Mouse (Mus musculus) Patski (cell line): ENCODE measurements around the gene Kif14. TPM values are rescaled to one million over a fixed set of nuclear protein-coding genes. Genes with fewer than 3 reads are reported as not detected.
"Not testable (repeated sequence)": the region's sequence is repeated elsewhere in the genome, so short reads cannot be mapped to it uniquely, and the experiment has no call there.

Source experiments
- ATAC-seq: fragments of 100-300 bp; one replicate; pipeline ENCODE4 v1.8.0; 2021
- CTCF ChIA-PET: fragments of 350-600 bp; sonication (Branson Sonifier 250); formaldehyde crosslinking; loops from one replicate; lab custom pipeline; 2022; ENCODE audit warnings: inconsistent platforms; lab: Charles Lee
- POLR2A ChIA-PET: fragments of 350-600 bp; sonication (Branson Sonifier 250); formaldehyde crosslinking; loops from one replicate; lab custom pipeline; 2022; ENCODE audit warnings: antibody characterized with exemption, inconsistent platforms; lab: Charles Lee
- DNase-seq: peaks from one replicate; pipeline ENCODE4 v3.0.0-alpha.2; 2011; ENCODE audit warnings: low read depth, low spot score
- H3K27me3 ChIP-seq: fragments of 371-371 bp; one replicate; pipeline ENCODE4 v1.5.1; 2021
- CTCF ChIP-seq: fragments of 100-300 bp; IDR thresholded peaks from one replicate; pipeline ENCODE4 v1.5.1; 2021
- in situ Hi-C: fragments of 300-500 bp; cut with MboI; formaldehyde crosslinking; loops from 3 replicates; pipeline ENCODE4 v1.11.1; 2018; ENCODE audit warnings: low pct_unique_long_range_greater_than_20kb, mixed read lengths
- polyA plus RNA-seq: library from polyadenylated mRNA; unstranded; gene quantifications from one replicate; pipeline ENCODE4 v1.2.3, GENCODE M21; 2021

Kif14 gene
- polyA plus RNA-seq, 1 experiment from 2014 or later: 5.6 TPM

DNA sequence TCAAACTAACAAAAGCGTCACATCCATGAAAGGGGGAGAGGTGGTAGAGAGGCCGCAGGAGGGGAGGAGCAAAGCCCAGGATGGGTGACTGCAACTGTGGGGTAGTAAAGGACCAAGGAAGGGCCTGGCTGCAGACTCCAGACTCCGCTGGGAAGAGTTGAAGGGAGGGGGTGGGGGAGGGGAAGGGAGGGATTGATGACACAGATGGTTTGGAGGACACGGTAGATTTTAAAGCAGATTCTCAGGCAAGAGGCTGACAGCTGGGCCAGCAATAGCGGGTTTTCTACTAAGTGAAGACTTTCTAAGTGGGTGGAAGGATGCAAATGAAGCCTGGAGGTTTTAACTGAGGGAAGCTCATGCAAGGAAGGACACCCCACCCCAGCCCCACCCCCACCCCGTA, 4.3 kb downstream of the Kif14 start:
- in situ Hi-C loops: no loop called here
- POLR2A ChIA-PET: no interaction called here
- DNase-seq (no peak), ATAC-seq (no peak)
- CTCF ChIA-PET: no interaction called here
- no peak for TF ChIP-seq CTCF
- no peaks in the 10 kb centered on the region for H3K27me3 ChIP-seq

DNA sequence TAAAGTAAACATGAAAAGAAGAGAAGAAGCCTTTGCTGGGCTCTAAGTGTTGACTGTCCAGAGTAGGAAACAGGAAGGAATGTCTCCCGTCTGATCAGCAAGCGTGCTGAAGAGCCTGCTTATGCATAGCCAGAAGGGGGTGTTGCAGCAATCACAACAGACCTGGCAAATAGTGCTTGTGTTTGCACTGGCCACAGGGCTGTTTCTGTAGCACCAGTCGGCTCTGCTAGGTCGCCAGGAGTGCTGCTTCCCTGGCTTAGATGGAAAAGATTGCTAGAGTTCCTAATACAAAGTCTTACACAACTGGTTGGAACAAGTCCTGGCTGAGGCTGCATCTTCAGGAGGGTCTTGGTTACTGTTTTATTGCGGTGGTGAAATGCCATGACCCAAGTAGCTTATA, 25.5 kb downstream of the Kif14 start:
- no peak for TF ChIP-seq CTCF
- CTCF ChIA-PET: interaction anchor here (1.0 to 1.3 kb wide), 2 partner anchors 12 to 37 kb away, joined by 3 read pairs; no protein-coding TSS in a partner anchor
- H3K27me3 ChIP-seq: no peaks in the 10 kb centered on the region
- DNase-seq (no peak), ATAC-seq (no peak)
- POLR2A ChIA-PET: no interaction called here
- in situ Hi-C loops: no loop called here

DNA sequence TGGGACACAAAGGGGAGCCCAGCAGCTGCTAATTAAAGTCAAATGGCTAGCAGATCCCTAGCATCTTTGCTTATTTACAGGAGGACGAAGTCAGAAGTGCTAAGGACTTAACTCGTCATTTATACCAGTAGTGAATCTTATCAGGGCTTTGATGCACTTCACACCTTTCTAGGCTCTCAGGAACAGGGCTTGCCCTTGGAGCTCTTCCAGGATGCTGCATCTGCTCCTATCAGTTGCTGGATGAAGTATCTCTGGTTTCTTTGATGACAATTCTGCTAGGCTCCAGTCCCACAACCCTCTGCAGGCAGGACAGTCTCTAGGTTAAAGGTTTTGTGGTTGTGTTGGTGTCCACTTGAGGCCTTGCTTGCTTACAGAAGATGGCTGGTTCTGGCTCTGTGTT, 26.1 kb downstream of the Kif14 start:
- ATAC-seq (no peak), DNase-seq (no peak)
- in situ Hi-C loops: no loop called here
- POLR2A ChIA-PET: no interaction called here
- no peak for TF ChIP-seq CTCF
- no peaks in the 10 kb centered on the region for H3K27me3 ChIP-seq
- CTCF ChIA-PET: interaction anchor here (1.0 to 1.3 kb wide), 2 partner anchors 11 to 36 kb away, joined by 3 read pairs; no protein-coding TSS in a partner anchor

DNA sequence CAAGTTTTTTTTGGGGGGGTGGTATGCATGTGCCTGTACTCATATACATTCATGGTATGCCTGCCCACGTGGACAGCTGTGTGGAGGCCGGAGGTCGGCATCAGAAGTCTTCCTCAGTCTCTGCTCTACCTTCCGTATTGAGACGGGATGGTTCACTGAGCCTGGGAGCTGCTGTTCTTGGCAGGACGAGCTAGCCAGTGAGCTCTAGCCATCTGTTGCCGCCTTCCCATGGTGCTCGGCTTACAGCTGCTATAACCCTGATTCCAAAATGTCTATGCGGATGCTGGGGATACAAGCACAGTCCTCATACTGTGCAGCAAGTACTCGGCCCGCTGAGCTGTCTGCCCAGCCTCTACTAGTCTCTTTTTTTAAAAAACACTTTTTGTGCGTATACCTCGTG, 33.2 kb downstream of the Kif14 start:
- in situ Hi-C loops: no loop called here
- ChIA-PET CTCF (no interaction called here), POLR2A (no interaction called here)
- ATAC-seq (no peak), DNase-seq (no peak)
- H3K27me3 ChIP-seq: no peaks in the 10 kb centered on the region
- no peak for TF ChIP-seq CTCF

DNA sequence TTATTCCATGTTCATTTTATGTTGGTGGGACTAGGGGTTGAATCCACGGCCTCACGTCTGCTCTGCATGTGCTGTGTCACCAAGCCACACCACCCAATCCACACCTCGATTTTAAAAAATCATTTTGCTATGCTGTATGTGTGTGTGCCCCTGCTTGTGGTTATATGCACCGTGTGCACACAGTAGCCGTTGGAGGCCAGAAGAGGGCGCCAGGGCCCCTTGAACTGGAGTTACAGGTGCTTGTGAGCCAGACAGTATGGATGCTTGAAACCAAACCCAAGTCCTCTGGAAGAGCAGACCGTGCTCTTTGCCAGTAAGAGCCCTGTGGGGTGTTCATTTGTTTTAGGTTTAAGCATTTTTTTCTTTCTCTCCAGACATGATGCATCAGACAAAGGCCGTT, 36.8 kb downstream of the Kif14 start:
- in situ Hi-C loops: no loop called here
- ChIA-PET POLR2A (no interaction called here), CTCF (interaction anchor here (1.2 to 1.7 kb wide), 2 partner anchors 10 to 22 kb away, joined by 3 to 6 read pairs; no protein-coding TSS in a partner anchor)
- H3K27me3 ChIP-seq: no peaks in the 10 kb centered on the region
- ATAC-seq (no peak), DNase-seq (no peak)
- no peak for TF ChIP-seq CTCF

DNA sequence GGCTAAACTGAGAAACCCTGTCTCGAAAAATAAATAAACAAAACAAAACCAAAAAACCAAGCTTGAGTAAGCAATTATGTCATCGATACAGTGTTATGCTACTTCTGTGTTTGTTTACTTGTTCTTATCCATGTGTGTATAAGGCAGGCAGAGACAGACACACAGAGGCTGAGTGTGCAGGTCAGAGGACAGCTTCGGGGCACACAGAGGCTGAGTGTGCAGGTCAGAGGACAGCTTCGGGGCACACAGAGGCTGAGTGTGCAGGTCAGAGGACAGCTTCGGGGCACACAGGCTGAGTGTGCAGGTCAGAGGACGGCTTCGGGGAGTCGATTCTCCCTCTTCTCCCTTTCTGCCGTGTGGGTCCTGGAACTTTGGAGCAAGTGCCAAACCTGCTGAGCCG, 40.1 kb downstream of the Kif14 start:
- CTCF ChIA-PET: interaction anchor here (1.1 kb wide), 1 partner anchor 19 kb away, joined by 3 read pairs; no protein-coding TSS in a partner anchor
- in situ Hi-C loops, ATAC-seq, DNase-seq, POLR2A ChIA-PET, H3K27me3 ChIP-seq: not testable (repeated sequence)

DNA sequence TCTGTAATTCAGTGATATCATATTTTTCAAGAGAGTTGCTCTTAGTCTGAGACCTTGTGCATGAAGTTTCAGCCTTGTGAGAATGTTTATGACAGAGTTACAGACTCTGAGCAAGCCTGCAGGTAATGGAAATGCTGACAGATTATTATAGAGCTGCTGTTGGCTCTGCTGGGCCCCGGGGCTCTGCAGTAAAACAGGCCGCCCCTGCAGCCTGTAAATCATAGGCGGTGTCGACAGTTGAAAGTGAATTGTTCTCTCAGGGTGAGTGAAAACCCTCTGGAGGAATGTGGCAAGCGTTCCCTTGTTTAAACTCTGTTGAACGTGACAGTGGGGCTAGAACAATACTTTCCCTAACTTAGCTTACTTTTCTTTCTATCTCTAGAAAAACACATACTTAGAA, 46.2 kb downstream of the Kif14 start:
- in situ Hi-C loops: no loop called here
- no peak for TF ChIP-seq CTCF
- H3K27me3 ChIP-seq: no peaks in the 10 kb centered on the region
- DNase-seq: no peak
- ChIA-PET POLR2A (interaction anchor here (1.1 kb wide), 1 partner anchor 393 kb away, joined by 3 read pairs; no protein-coding TSS in a partner anchor), CTCF (interaction anchor here (0.8 to 1.4 kb wide), 3 partner anchors 10 to 15 kb away, joined by 3 to 4 read pairs (median 3); no protein-coding TSS in a partner anchor)
- no peak for ATAC-seq

DNA sequence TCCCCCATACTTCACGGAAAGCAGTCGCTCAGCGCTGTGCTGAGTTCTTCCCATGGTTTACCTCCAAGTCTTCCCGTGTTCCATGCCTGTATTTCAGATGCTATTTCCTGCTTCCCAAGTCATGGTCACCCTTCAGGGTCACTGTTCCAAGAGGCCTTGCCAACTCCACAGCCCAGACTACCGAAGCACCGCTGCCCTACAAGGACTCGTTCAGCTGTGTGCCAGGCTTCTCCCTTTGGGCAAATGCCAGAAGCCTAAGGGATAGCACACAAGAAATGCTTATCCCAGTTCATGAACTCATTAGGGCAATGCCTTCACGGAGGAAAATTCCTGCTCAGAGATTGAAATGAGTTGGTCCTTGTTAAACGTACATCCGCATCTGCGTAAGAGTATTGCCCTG, 47.0 kb downstream of the Kif14 start:
- in situ Hi-C loops: no loop called here
- ATAC-seq: no peak
- POLR2A ChIA-PET: interaction anchor here (1.1 kb wide), 1 partner anchor 394 kb away, joined by 3 read pairs; no protein-coding TSS in a partner anchor

DNA sequence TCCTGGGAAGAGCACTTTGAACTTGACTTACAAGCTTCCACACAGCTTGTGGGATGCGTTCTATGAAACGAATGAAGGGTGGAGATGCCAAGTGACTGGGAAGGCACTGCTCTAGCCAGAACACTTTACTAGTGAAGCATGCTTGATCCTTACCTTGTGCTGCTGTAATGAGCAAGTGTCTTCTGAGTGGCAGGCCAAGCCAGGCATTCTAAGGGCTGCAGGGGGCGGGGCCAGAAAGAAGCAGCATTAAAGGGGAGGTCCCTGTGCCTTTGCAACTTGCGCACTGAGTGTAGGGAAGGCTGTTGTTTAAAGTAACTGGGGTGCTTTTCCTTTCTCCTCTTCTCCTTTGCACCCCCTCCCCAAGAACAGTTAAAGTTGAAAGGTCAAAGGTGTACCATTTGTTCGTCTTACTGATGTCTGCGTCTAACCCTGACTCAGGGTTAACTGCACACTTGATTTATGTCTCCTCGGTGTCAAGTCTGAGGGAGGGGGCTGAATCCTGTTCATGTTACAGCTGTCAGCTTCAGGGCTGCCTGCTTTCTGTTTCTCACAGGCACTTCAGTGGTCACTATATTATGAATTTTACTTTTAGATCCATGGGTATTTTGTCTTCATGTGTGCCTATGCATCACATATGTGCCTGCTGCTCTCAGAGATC, 52.7 kb downstream of the Kif14 start:
- ChIA-PET POLR2A (no interaction called here), CTCF (no interaction called here)
- DNase-seq: no peak
- TF ChIP-seq CTCF: no peak
- no peaks in the 10 kb centered on the region for H3K27me3 ChIP-seq
- ATAC-seq: no peak
- in situ Hi-C loops: no loop called here

More for the DNA sequence above, 47.0 kb downstream of the Kif14 start:
- no peak for DNase-seq
- CTCF ChIA-PET: interaction anchor here (0.8 to 1.4 kb wide), 2 partner anchors 12 to 16 kb away, joined by 3 to 4 read pairs; no protein-coding TSS in a partner anchor
- TF ChIP-seq CTCF: no peak
- H3K27me3 ChIP-seq: no peaks in the 10 kb centered on the region

DNA sequence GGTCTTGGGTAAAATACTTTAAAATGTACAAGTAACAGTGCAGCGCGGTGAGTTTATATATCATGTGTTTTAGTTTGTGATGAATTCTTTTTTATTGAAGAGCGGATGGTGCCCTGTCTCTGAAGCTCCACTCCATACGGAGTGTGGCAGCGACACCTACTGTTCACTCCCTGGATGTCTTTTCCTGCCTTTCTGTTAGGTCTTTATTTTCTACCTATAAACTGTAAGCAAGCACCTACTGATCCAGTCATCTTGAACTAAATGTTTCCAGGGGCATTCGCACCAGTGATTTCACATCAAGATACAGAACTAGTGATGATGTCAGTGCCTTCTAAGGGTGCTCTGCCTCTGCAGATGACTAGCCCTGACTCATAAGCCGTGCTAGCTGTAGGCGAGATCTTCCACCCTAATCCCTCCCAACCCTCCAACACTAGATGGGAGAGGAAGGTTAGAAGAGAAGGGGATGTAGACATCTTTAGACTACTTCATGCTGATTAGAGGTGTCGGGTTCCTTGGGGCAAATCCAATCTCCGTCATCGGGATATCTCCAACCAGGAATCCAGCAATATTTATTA, 55.3 kb downstream of the Kif14 start:
- ATAC-seq (peak; percentile 81), DNase-seq (peak; percentile 50)
- H3K27me3 ChIP-seq: no peaks in the 10 kb centered on the region
- ChIA-PET CTCF (interaction anchor here (0.5 to 1.5 kb wide), 7 partner anchors 12 to 352 kb away, joined by 3 to 5 read pairs (median 3); no protein-coding TSS in a partner anchor), POLR2A (no interaction called here)
- in situ Hi-C loops: no loop called here
- peak; percentile 75 for TF ChIP-seq CTCF

DNA sequence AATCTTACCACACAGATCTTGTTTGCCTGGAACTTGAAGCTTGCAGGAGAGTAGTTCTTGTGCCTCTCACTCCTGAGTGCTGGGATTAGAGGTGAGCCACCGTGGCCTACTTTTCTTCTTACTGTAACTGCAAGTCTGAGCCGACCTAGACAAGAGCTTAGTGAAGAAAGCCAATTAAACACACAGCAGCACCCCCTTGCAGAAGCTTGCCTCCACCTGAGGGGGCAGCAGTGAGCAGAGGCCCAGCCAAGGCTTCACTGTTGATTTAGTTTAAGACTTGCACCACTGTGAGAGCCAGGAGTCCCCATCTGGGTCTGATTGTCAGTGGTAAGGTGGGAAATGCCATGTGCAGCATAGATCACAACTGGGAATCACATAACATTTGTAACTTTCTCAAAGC, 58.8 kb downstream of the Kif14 start:
- ChIA-PET CTCF (interaction anchor here (0.5 to 3.2 kb wide), 13 partner anchors 8 to 355 kb away, joined by 3 to 24 read pairs (median 4); no protein-coding TSS in a partner anchor), POLR2A (interaction anchor here (0.6 kb wide), 1 partner anchor 682 kb away, joined by 3 read pairs; no protein-coding TSS in a partner anchor)
- in situ Hi-C loops: no loop called here
- H3K27me3 ChIP-seq: no peaks in the 10 kb centered on the region
- TF ChIP-seq CTCF: peak; percentile 94
- ATAC-seq: peak; percentile 33
- no peak for DNase-seq
